8 mouse cellular contexts compared by ENCODE assay signal in the genomic region with DNA sequence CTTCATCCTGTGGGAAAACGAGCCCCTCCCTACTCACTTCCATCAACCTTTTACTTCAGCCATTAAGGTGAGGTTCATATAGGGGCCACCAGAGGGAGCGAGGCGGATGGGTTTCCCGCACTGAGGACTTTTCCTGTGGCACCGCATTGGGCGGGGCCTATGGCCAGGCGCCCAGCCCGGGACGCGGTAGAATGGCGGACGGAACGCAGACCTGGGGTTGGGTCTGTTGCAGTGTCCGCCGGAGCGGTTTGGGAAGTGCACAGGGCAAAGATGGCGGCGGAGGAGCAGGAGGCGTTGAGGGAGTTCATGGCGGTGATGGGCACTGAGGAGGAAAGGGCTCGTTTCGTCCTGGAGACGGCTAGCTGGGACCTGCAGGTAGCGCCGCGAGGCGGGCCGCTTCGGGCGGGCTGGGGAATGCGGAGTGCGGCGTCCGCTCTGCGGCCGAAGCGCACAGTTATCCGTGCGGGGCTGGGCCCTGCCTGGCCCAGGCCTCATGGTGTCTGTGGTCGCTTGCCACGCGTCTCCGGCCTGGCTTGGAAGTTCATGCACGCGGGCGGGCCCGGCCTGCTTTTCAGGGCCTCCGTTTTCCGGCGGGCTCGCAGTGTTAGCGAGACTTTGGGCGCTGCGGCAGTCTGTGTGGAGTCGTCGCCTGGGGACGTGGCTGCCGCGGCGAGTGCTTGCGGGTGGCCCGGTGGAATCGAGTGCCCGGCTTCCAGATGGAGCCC.
A peak's percentile ranks its signal among the peaks of the same experiment; 100 is the strongest.
DNase-seq lines count a peak whose midpoint lies in the region; ATAC-seq lines count a peak whose summit lies in the region.
"Not testable (repeated sequence)": the region's sequence is repeated elsewhere in the genome, so short reads cannot be mapped to it uniquely, and the experiment has no call there.

No protein-coding gene starts in this region.

- H3K4me3 ChIP-seq in neural tube, embryonic 15.5 days (replicated peaks), result peak overlapping the region; percentile 60

- peak; percentile 100 for ATAC-seq in hematopoietic stem cell, adult 5-6 weeks (replicated peaks in 1 of 2; ENCODE audit: insufficient read depth in 1 of 2, low FRiP score in 2 of 2, low TSS enrichment in 1 of 2, low read depth in 1 of 2, poor library complexity in 2 of 2, severe bottlenecking in 2 of 2)
- ATAC-seq in neural tube, embryonic 15.5 days (ENCODE audit: low FRiP score), result peak; percentile 100

- peak; percentile 2 for DNase-seq in ES-CJ7 (ENCODE audit: low read depth, low spot score)
- peak; percentile 98 for DNase-seq in cerebellum, adult 8-10 months
- DNase-seq in frontal cortex, adult 2 months (ENCODE audit: extremely low spot score in 1 of 2, low spot score in 1 of 2), result peak; percentile 95 to 99
- DNase-seq in layer of hippocampus, adult 8-10 months (ENCODE audit: low spot score in 2 of 2), result peak; percentile 98 to 99
- DNase-seq in lung, adult 18-20 months, result peak; percentile 96
- DNase-seq in testis, postnatal 14 days (ENCODE audit: low spot score), result peak; percentile 82

- H3K27ac ChIP-seq in neural tube, embryonic 15.5 days (replicated peaks), result peak overlapping the region; percentile 83

- H3K4me1 ChIP-seq in neural tube, embryonic 15.5 days, result not testable (repeated sequence)

- not testable (repeated sequence) for H3K36me3 ChIP-seq in neural tube, embryonic 15.5 days

- H3K4me2 ChIP-seq in neural tube, embryonic 15.5 days, result peak overlapping the region; percentile 53

- not testable (repeated sequence) for H3K9me3 ChIP-seq in neural tube, embryonic 15.5 days (replicated peaks)

- WGBS in neural tube, embryonic 15.5 days, result 8% methylated on average over 64 of the region's 64 CpGs

- not testable (repeated sequence) for H3K27me3 ChIP-seq in neural tube, embryonic 15.5 days (replicated peaks)

- H3K9ac ChIP-seq in neural tube, embryonic 15.5 days (replicated peaks), result peak overlapping the region; percentile 87

Comparison
In these comparisons a context has a peak if more than half of its experiments do, and no peak if none do; other contexts are left out.
1. Peak in every context shown above with its lines: DNase-seq, ATAC-seq, H3K4me3 ChIP-seq and H3K27ac ChIP-seq.
2. DNase-seq: peak in every context shown above with its lines; median percentile 98 in layer of hippocampus, adult 8-10 months; 98 in cerebellum, adult 8-10 months; 97 in frontal cortex, adult 2 months; 96 in lung, adult 18-20 months; 82 in testis, postnatal 14 days; 2 in ES-CJ7.